Mouse (Mus musculus) spleen, adult 2 months (tissue): ENCODE measurements around the gene Cxcl2. TPM values are rescaled to one million over a fixed set of nuclear protein-coding genes. Genes with fewer than 3 reads are reported as not detected.
A peak's percentile ranks its signal among the peaks of the same experiment; 100 is the strongest.

Experiments used
- DNase-seq, 2 experiments: peaks; one replicate each; pipeline versions ENCODE4 v3.0.0 to v3.0.0-alpha.2; 2012 to 2021; ENCODE audit warnings: low spot score in 2 of 2, low read depth in 1 of 2
- H3K27ac ChIP-seq: fragments of 200-500 bp; 2 replicates; pipeline ENCODE4 v1.5.1; 2012; ENCODE audit warnings: low read length, inconsistent platforms; ENCODE audit not compliant: insufficient read depth
- H3K27me3 ChIP-seq: fragments of 200-500 bp; 2 replicates; pipeline ENCODE4 v1.6.1; 2012; ENCODE audit warnings: mild to moderate bottlenecking, moderate library complexity, low read length, inconsistent platforms; ENCODE audit not compliant: control insufficient read depth, insufficient read depth
- H3K36me3 ChIP-seq: fragments of 200-500 bp; 2 replicates; pipeline ENCODE4 v1.6.1; 2012; ENCODE audit warnings: mild to moderate bottlenecking, low read length, inconsistent platforms; ENCODE audit not compliant: control insufficient read depth, insufficient read depth
- H3K4me1 ChIP-seq: fragments of 200-500 bp; 2 replicates; pipeline ENCODE4 v1.6.1; 2011; ENCODE audit warnings: inconsistent platforms; ENCODE audit not compliant: control insufficient read depth, insufficient read depth, insufficient read length
- H3K4me3 ChIP-seq: fragments of 200-500 bp; 2 replicates; pipeline ENCODE4 v1.5.1; 2011; ENCODE audit warnings: mild to moderate bottlenecking, inconsistent platforms; ENCODE audit not compliant: insufficient read depth, insufficient read length; ENCODE audit errors: extremely low read depth
- CTCF ChIP-seq: fragments of 200-500 bp; IDR thresholded peaks from 2 replicates; pipeline ENCODE4 v1.5.1; 2011; ENCODE audit warnings: mild to moderate bottlenecking, inconsistent platforms; ENCODE audit not compliant: insufficient read depth, insufficient read length, insufficient replicate concordance; ENCODE audit errors: extremely low read depth
- POLR2A ChIP-seq: fragments of 200-500 bp; IDR thresholded peaks from 2 replicates; pipeline ENCODE4 v1.6.1; 2011; ENCODE audit warnings: low read depth, low read length, inconsistent platforms
- WGBS: fragments of 180-500 bp; shearing (Covaris S2); methylation state at CpG from one replicate; pipeline ENCODE4 v1.1.7; 2018; 5-methylcytosine and 5-hydroxymethylcytosine counted together
- polyA plus RNA-seq: library from polyadenylated mRNA; depleted of rRNA; stranded (reverse); fragments of >200 nt; gene quantifications from 2 replicates; pipeline ENCODE4 v1.2.3, GENCODE M21; 2012

The Cxcl2 gene
- polyA plus RNA-seq, 1 experiment: 1.2 TPM

GRCm38 (mm10) chr5:90881021-90881420 is 22.6 kb upstream of the Cxcl2 start:
- H3K27me3 ChIP-seq: no peaks in the 10 kb centered on the region
- H3K4me1 ChIP-seq: no peaks in the 10 kb centered on the region
- DNase-seq: no peak
- WGBS: 82% methylated on average over 4 of the region's 4 CpGs
- no peak overlapping the region for H3K27ac ChIP-seq
- no peak for TF ChIP-seq CTCF
- no peak for TF ChIP-seq POLR2A
- no peaks in the 10 kb centered on the region for H3K36me3 ChIP-seq
- no peak overlapping the region for H3K4me3 ChIP-seq

- TF ChIP-seq POLR2A (no peak), CTCF (no peak)
- no peak overlapping the region for H3K4me3 ChIP-seq
- H3K27me3 ChIP-seq: no peaks in the 10 kb centered on the region
- H3K27ac ChIP-seq: no peak overlapping the region
- 73% methylated on average over 5 of the region's 5 CpGs for WGBS
- H3K4me1 ChIP-seq: no peaks in the 10 kb centered on the region
- H3K36me3 ChIP-seq: no peaks in the 10 kb centered on the region
- no peak for DNase-seq
Observed at GRCm38 (mm10) chr5:90881682-90882081, 22.0 kb upstream of the Cxcl2 start.

GRCm38 (mm10) chr5:90882146-90882545 is 21.5 kb upstream of the Cxcl2 start:
- WGBS: 88% methylated on average over 5 of the region's 5 CpGs
- H3K27ac ChIP-seq: no peak overlapping the region
- TF ChIP-seq CTCF (no peak), POLR2A (no peak)

GRCm38 (mm10) chr5:90884628-90885242 is 18.9 kb upstream of the Cxcl2 start:
- H3K36me3 ChIP-seq: no peaks in the 10 kb centered on the region
- no peak overlapping the region for H3K4me3 ChIP-seq
- no peak overlapping the region for H3K27ac ChIP-seq
- no peak for DNase-seq
- no peaks in the 10 kb centered on the region for H3K27me3 ChIP-seq
- WGBS: 61% methylated on average over 2 of the region's 2 CpGs
- TF ChIP-seq CTCF (no peak), POLR2A (no peak)
- H3K4me1 ChIP-seq: no peaks in the 10 kb centered on the region

More at GRCm38 (mm10) chr5:90882146-90882545, 21.5 kb upstream of the Cxcl2 start:
- no peaks in the 10 kb centered on the region for H3K4me1 ChIP-seq
- H3K27me3 ChIP-seq: no peaks in the 10 kb centered on the region
- DNase-seq: no peak
- H3K4me3 ChIP-seq: no peak overlapping the region
- H3K36me3 ChIP-seq: no peaks in the 10 kb centered on the region

GRCm38 (mm10) chr5:90888661-90889060 is 15.0 kb upstream of the Cxcl2 start:
- Histone ChIP-seq H3K36me3 (no peaks in the 10 kb centered on the region), H3K27me3 (peaks cover 2% of the 10 kb centered on the region; the same call in 1 of the 2 replicates), H3K4me3 (no peak overlapping the region), H3K4me1 (no peaks in the 10 kb centered on the region), H3K27ac (no peak overlapping the region)
- DNase-seq: no peak
- 87% methylated on average over 5 of the region's 5 CpGs for WGBS
- TF ChIP-seq CTCF (no peak), POLR2A (no peak)

GRCm38 (mm10) chr5:90890519-90891463 is 12.9 kb upstream of the Cxcl2 start, which contains the start of gene Cxcl1:
TSS of gene Cxcl1 (plus strand) at chr5:90891241.
- Histone ChIP-seq H3K36me3 (no peaks in the 10 kb centered on the region), H3K4me3 (peak within 1 kb of the TSS; percentile 22), H3K4me1 (no peaks in the 10 kb centered on the region), H3K27ac (no peak within 1 kb of the TSS), H3K27me3 (peaks cover 2% of the 10 kb centered on the region; the same call in 1 of the 2 replicates)
- 15% methylated on average over 30 of the region's 30 CpGs for WGBS
- no peak for DNase-seq
- no peak for TF ChIP-seq CTCF
- no peak for TF ChIP-seq POLR2A
